Mouse (Mus musculus): Measurements from ENCODE around the gene Prpf19. TPM values are rescaled to one million over a fixed set of nuclear protein-coding genes. Genes with fewer than 3 reads are reported as not detected.

Prpf19 gene
- polyA plus RNA-seq, 1 experiment from 2014 or later, result 37.3 TPM

GRCm38 (mm10) chr19:10900315-10900714 lies 5.3 kb downstream of the Prpf19 start:
- no peak overlapping the region for H3K27ac ChIP-seq (replicated peaks)
- no peak for ATAC-seq (ENCODE audit: low read depth)
- H3K4me2 ChIP-seq, result no peak overlapping the region
- WGBS, result 81% methylated on average over 6 of the region's 6 CpGs
- no peaks in the 10 kb centered on the region for H3K27me3 ChIP-seq
- H3K9me3 ChIP-seq, result no peaks in the 10 kb centered on the region
- H3K4me1 ChIP-seq (replicated peaks), result peaks cover 19% of the 10 kb centered on the region
- H3K36me3 ChIP-seq, result peaks cover 80% of the 10 kb centered on the region
- H3K9ac ChIP-seq, result no peak overlapping the region
- no peak overlapping the region for H3K4me3 ChIP-seq

GRCm38 (mm10) chr19:10901046-10901445 lies 6.0 kb downstream of the Prpf19 start:
- Histone ChIP-seq H3K27ac (replicated peaks) (no peak overlapping the region), H3K4me2 (no peak overlapping the region), H3K9ac (no peak overlapping the region), H3K4me1 (replicated peaks) (peaks cover 14% of the 10 kb centered on the region), H3K27me3 (no peaks in the 10 kb centered on the region), H3K36me3 (peaks cover 88% of the 10 kb centered on the region), H3K4me3 (no peak overlapping the region), H3K9me3 (no peaks in the 10 kb centered on the region)
- no peak for ATAC-seq (ENCODE audit: low read depth)
- 94% methylated on average over 5 of the region's 5 CpGs for WGBS

- WGBS, result 96% methylated on average over 5 of the region's 5 CpGs
- no peak overlapping the region for H3K27ac ChIP-seq (replicated peaks)
- H3K27me3 ChIP-seq, result no peaks in the 10 kb centered on the region
- no peak overlapping the region for H3K9ac ChIP-seq
- H3K36me3 ChIP-seq, result peaks cover 91% of the 10 kb centered on the region
- no peak for ATAC-seq (ENCODE audit: low read depth)
- H3K4me1 ChIP-seq (replicated peaks), result no peaks in the 10 kb centered on the region
- no peaks in the 10 kb centered on the region for H3K9me3 ChIP-seq
- no peak overlapping the region for H3K4me3 ChIP-seq
- H3K4me2 ChIP-seq, result no peak overlapping the region
Measured at GRCm38 (mm10) chr19:10904512-10904911, 9.5 kb downstream of the Prpf19 start.

- WGBS, result 74% methylated on average over 7 of the region's 7 CpGs
- Histone ChIP-seq H3K27ac (replicated peaks) (peak overlapping the region; percentile 52), H3K4me3 (no peak overlapping the region), H3K9ac (0 out of 2 replicates have a peak overlapping the region, but pooled peaks have one; percentile 17), H3K36me3 (peaks cover 85% of the 10 kb centered on the region), H3K4me2 (no peak overlapping the region), H3K27me3 (no peaks in the 10 kb centered on the region), H3K4me1 (replicated peaks) (no peaks in the 10 kb centered on the region), H3K9me3 (no peaks in the 10 kb centered on the region)
- ATAC-seq (ENCODE audit: low read depth), result no peak
Measured at GRCm38 (mm10) chr19:10904927-10905727, 10.1 kb downstream of the Prpf19 start.

GRCm38 (mm10) chr19:10905728-10906000 lies 10.6 kb downstream of the Prpf19 start:
- 88% methylated on average over 5 of the region's 5 CpGs for WGBS
- no peak overlapping the region for H3K4me2 ChIP-seq
- 0 out of 2 replicates have a peak overlapping the region, but pooled peaks have one; percentile 17 for H3K9ac ChIP-seq
- H3K4me3 ChIP-seq, result no peak overlapping the region
- H3K9me3 ChIP-seq, result no peaks in the 10 kb centered on the region
- H3K4me1 ChIP-seq (replicated peaks), result no peaks in the 10 kb centered on the region
- ATAC-seq (ENCODE audit: low read depth), result no peak
- H3K27me3 ChIP-seq, result no peaks in the 10 kb centered on the region
- H3K27ac ChIP-seq (replicated peaks), result peak overlapping the region; percentile 52
- peaks cover 79% of the 10 kb centered on the region for H3K36me3 ChIP-seq

GRCm38 (mm10) chr19:10907891-10908290 lies 12.9 kb downstream of the Prpf19 start:
- Histone ChIP-seq H3K4me1 (replicated peaks) (no peaks in the 10 kb centered on the region), H3K27me3 (no peaks in the 10 kb centered on the region), H3K36me3 (peaks cover 57% of the 10 kb centered on the region), H3K4me3 (no peak overlapping the region), H3K9me3 (no peaks in the 10 kb centered on the region), H3K27ac (replicated peaks) (no peak overlapping the region), H3K4me2 (no peak overlapping the region), H3K9ac (no peak overlapping the region)
- 58% methylated on average over 3 of the region's 3 CpGs for WGBS
- no peak for ATAC-seq (ENCODE audit: low read depth)

GRCm38 (mm10) chr19:10909087-10909721 lies 14.2 kb downstream of the Prpf19 start:
- Histone ChIP-seq H3K9me3 (no peaks in the 10 kb centered on the region), H3K4me1 (replicated peaks) (no peaks in the 10 kb centered on the region), H3K27ac (replicated peaks) (0 out of 2 replicates have a peak overlapping the region, but pooled peaks have one; percentile 38), H3K27me3 (no peaks in the 10 kb centered on the region), H3K9ac (no peak overlapping the region), H3K36me3 (peaks cover 44% of the 10 kb centered on the region), H3K4me3 (no peak overlapping the region), H3K4me2 (no peak overlapping the region)
- no peak for ATAC-seq (ENCODE audit: low read depth)
- 84% methylated on average over 6 of the region's 6 CpGs for WGBS

- 78% methylated on average over 7 of the region's 7 CpGs for WGBS
- Histone ChIP-seq H3K27me3 (no peaks in the 10 kb centered on the region), H3K4me3 (no peak overlapping the region), H3K9ac (no peak overlapping the region), H3K4me1 (replicated peaks) (no peaks in the 10 kb centered on the region), H3K27ac (replicated peaks) (no peak overlapping the region), H3K9me3 (no peaks in the 10 kb centered on the region), H3K4me2 (no peak overlapping the region), H3K36me3 (no peaks in the 10 kb centered on the region)
- no peak for ATAC-seq (ENCODE audit: low read depth)
Measured at GRCm38 (mm10) chr19:10914291-10914690, 19.3 kb downstream of the Prpf19 start.

- no peak overlapping the region for H3K4me2 ChIP-seq
- H3K27me3 ChIP-seq, result no peaks in the 10 kb centered on the region
- WGBS, result 74% methylated on average over 2 of the region's 2 CpGs
- no peaks in the 10 kb centered on the region for H3K9me3 ChIP-seq
- ATAC-seq (ENCODE audit: low read depth), result no peak
- H3K27ac ChIP-seq (replicated peaks), result no peak overlapping the region
- no peak overlapping the region for H3K4me3 ChIP-seq
- H3K9ac ChIP-seq, result no peak overlapping the region
- H3K36me3 ChIP-seq, result no peaks in the 10 kb centered on the region
- no peaks in the 10 kb centered on the region for H3K4me1 ChIP-seq (replicated peaks)
Measured at GRCm38 (mm10) chr19:10914870-10915269, 19.8 kb downstream of the Prpf19 start.

- no peaks in the 10 kb centered on the region for H3K9me3 ChIP-seq
- 63% methylated on average over 5 of the region's 5 CpGs for WGBS
- ATAC-seq (ENCODE audit: low read depth), result no peak
Measured at GRCm38 (mm10) chr19:10916506-10916905, 21.5 kb downstream of the Prpf19 start.

GRCm38 (mm10) chr19:10918321-10918991 lies 23.4 kb downstream of the Prpf19 start:
- no peaks in the 10 kb centered on the region for H3K4me1 ChIP-seq (replicated peaks)
- no peaks in the 10 kb centered on the region for H3K27me3 ChIP-seq
- no peaks in the 10 kb centered on the region for H3K9me3 ChIP-seq
- no peak overlapping the region for H3K4me2 ChIP-seq
- no peak overlapping the region for H3K4me3 ChIP-seq
- no peaks in the 10 kb centered on the region for H3K36me3 ChIP-seq
- H3K9ac ChIP-seq, result no peak overlapping the region
- H3K27ac ChIP-seq (replicated peaks), result no peak overlapping the region
- ATAC-seq (ENCODE audit: low read depth), result no peak
- 90% methylated on average over 10 of the region's 10 CpGs for WGBS

More at GRCm38 (mm10) chr19:10916506-10916905, 21.5 kb downstream of the Prpf19 start:
- Histone ChIP-seq H3K36me3 (no peaks in the 10 kb centered on the region), H3K4me1 (replicated peaks) (no peaks in the 10 kb centered on the region), H3K9ac (no peak overlapping the region), H3K27ac (replicated peaks) (no peak overlapping the region), H3K4me2 (no peak overlapping the region), H3K4me3 (no peak overlapping the region), H3K27me3 (no peaks in the 10 kb centered on the region)

GRCm38 (mm10) chr19:10920532-10920931 lies 25.5 kb downstream of the Prpf19 start, which contains the start of gene Zp1:
Gene Zp1, minus strand, starts transcription at chr19:10920632.
- Histone ChIP-seq H3K4me3 (no peak within 1 kb of the TSS), H3K4me1 (replicated peaks) (no peaks in the 10 kb centered on the region), H3K36me3 (no peaks in the 10 kb centered on the region), H3K27ac (replicated peaks) (no peak within 1 kb of the TSS), H3K27me3 (no peaks in the 10 kb centered on the region), H3K9me3 (no peaks in the 10 kb centered on the region), H3K9ac (no peak within 1 kb of the TSS), H3K4me2 (no peak within 1 kb of the TSS)
- no peak for ATAC-seq (ENCODE audit: low read depth)
- 64% methylated on average over 2 of the region's 2 CpGs for WGBS
